Mouse (Mus musculus) adrenal gland, adult 8-10 months (tissue): ENCODE measurements around the gene Anks1b. TPM values are rescaled to one million over a fixed set of nuclear protein-coding genes. Genes with fewer than 3 reads are reported as not detected.

Experiments
- DNase-seq: peaks from one replicate; pipeline ENCODE4 v3.0.0; 2022
- total RNA-seq, 4 experiments: library from RNA; stranded (reverse); gene quantifications; 2 replicates each; pipeline ENCODE4 v1.2.4; 2022

Anks1b gene
- 1 to 10 TPM in 1 of 4 experiments, under 1 TPM in 3; 0.32 to 2.5 (median 0.62) TPM for total RNA-seq

GRCm38 (mm10) chr10:89873146-89873950 lies at the start of gene Anks1b:
Anks1b (plus strand) TSS chr10:89873509.
- DNase-seq = no peak

DNA sequence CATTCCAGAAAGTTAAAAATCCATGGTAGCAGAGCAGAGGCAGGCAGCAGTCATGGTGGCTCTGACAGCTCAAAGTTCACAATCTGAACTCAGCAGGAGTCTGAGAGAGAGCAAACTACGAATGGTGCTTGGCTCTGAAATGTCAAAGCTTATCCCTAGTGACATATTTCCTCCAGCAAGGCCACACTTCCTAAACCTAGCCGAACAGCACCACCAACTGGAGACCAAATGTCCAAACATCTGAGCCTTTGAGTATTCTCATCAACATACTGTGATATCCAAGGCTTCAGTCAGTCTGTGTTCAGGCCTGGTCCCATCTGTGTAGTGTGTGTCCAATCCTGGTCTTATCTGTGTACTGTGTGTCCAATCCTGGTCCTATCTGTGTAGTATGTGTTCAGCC lies 49.4 kb upstream of the Anks1b start:
- peak; percentile 10 for DNase-seq

DNA sequence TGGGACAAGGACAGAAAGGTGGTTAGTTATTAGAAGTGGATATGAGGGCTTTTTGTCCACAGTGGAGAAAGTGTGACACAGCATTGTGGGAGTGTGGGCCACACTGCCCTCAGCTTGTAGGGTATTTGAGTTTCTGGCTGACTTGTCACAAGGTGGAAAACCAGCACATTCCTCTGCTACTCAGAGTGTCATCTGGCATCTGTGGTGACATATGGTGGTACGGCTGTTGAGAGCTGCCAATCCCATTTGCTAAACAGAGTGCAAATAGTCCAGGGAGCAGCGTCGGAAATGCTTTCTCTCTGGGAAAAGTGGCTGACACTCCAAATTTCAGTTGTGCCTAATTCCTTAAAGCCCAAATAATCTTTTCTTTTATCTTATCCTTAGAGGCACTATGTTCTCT lies 46.4 kb upstream of the Anks1b start:
- no peak for DNase-seq

GRCm38 (mm10) chr10:89832334-89832733 lies 41.0 kb upstream of the Anks1b start:
- DNase-seq = no peak

GRCm38 (mm10) chr10:89833166-89833565 lies 40.1 kb upstream of the Anks1b start:
- DNase-seq = no peak

DNA sequence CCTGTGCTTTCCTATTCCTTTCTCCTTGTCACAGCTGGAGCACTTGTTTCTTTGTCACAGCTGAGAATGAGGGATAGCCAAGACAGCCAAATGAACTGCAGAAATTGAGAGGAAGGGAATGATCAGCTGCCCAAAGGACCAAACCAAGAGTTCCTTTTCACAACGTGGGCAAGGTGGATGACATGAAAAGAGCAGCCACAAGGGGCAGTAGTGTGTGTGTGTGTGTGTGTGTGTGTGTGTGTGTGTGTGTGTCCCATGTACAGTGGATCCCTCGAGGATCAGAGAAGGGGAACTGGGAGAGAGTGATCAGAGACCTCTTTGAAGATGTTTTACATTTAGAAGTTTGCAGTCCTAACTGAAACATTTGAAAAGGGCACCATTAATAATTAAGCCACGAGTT lies 35.8 kb upstream of the Anks1b start:
- no peak for DNase-seq

GRCm38 (mm10) chr10:89838834-89839233 lies 34.5 kb upstream of the Anks1b start:
- no peak for DNase-seq

GRCm38 (mm10) chr10:89850951-89851350 lies 22.4 kb upstream of the Anks1b start:
- no peak for DNase-seq

GRCm38 (mm10) chr10:89855251-89855875 lies 17.9 kb upstream of the Anks1b start:
- DNase-seq = no peak

DNA sequence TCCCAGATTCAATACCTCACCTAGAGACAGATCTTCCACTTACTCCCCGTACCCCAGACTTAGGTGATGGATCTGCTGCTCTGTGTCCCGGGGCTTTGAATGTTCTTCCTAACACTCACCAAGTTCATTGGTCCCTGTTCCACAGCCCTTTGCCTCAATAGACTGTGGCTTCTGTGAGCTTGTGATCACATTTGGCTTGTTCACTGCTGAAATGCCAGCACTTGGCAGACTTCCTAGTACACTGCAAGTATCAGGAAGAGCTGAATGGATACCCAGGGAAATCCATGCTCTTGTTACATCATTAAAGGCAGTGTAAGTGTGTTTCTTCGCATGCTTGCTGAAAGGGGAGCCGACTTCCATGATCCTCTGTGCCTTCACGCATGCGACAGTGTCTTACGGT lies 17.0 kb upstream of the Anks1b start:
- no peak for DNase-seq

GRCm38 (mm10) chr10:89868211-89868610 lies 5.1 kb upstream of the Anks1b start:
- DNase-seq = no peak

- no peak for DNase-seq
Measured at GRCm38 (mm10) chr10:89868836-89869235, 4.5 kb upstream of the Anks1b start.

- DNase-seq = no peak
Measured at GRCm38 (mm10) chr10:89872501-89873145, 686 bp upstream of the Anks1b start.

DNA sequence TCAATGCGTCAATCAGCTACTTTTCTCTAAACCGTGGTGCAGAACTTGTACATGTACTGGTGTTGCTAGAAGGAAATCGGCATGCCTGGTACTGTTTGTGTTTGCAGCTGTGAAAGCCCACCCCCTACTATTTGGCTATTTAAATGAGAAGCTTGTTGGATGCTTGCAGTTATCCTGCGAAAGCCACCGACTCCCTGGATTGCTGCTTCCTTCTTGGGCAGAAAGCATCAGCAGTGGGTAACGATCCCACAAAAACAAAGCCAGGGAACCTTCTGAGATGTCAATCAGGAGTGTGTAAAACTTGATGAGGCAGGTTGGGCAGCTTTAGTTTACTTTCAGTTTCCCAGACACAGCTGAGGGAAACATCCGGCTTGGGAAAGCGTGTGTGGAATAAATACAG lies 727 bp downstream of the Anks1b start:
- no peak for DNase-seq

GRCm38 (mm10) chr10:89883561-89883960 lies 10.3 kb downstream of the Anks1b start:
- DNase-seq = no peak

- DNase-seq = no peak
Measured at GRCm38 (mm10) chr10:89902720-89903337, 29.5 kb downstream of the Anks1b start.

DNA sequence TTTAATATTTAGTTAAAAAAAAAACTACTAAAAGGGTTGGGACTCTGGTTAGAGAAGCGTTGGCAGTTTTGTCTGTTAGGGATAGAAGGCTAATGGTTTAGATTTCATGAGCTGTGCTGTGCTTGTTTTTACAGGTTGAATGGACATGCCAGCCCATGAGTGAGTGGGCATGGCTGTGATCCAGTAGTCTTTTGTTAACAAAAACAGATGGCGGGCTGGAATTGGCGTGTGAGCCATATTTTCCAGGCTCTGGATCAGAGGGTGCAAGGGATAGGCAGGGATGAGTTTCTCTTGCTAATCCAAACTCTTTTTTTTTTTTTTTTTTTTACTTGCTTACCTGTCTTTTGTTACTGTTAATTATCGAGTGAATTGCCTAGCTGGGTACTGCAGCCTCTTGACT lies 38.6 kb downstream of the Anks1b start:
- no peak for DNase-seq

DNA sequence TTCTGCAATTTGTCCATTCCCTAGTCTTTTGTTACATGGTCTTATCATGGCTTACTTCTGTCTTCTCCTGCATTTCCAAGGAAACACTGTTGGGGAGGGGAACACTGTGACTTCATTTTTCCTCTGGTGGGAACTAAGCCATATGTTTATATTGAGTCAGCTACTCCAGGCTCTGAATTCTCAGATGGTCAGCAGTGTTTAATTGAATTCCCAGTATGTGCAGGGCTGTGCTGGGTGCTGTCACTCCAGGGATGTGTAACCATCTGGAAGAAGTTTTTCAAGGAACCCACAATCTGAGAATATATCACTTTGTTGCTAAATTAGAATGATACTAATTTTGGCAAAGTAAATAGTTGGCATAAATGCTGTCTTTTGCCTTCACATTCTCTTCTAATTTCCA lies 39.9 kb downstream of the Anks1b start:
- DNase-seq = no peak

DNA sequence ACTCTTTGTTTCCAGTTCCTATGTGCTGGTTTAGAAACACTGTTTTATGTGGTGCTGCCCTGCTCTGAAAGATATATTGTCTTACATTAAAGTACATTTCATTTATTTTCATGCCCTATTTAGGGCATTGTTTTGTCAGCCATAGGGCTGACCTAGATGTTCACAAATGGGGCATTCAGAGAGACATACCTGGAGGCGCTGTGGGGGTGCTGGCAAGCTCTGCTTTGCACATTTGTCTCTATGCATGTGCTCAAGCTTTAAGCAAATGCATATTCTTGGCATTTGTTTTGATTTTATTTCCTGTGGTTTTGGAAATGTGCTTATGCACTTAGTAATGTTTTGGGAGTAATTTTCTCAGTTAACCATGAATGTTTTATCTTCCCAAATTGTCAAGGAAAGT lies 43.8 kb downstream of the Anks1b start:
- no peak for DNase-seq

GRCm38 (mm10) chr10:89921965-89922364 lies 48.7 kb downstream of the Anks1b start:
- no peak for DNase-seq

DNA sequence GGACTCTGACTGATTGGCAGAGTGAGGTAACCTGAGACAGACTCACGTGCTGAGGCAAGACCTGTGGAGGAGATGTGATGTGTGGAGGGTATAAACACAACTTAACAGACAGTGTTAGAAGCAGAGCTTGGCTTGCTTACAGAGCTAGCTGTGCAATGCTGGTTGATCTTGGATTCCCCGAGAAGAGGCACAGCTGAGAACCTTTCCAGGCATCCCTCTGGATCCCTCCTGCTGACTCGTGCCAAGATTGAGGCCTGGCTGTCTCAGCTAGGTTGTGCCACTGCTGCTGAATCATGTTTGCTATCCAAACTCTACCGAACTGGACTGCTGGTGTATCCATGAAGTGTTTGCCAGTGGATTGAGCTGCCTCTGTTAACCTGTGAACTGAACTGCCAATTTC lies 68.9 kb downstream of the Anks1b start:
- DNase-seq = no peak

DNA sequence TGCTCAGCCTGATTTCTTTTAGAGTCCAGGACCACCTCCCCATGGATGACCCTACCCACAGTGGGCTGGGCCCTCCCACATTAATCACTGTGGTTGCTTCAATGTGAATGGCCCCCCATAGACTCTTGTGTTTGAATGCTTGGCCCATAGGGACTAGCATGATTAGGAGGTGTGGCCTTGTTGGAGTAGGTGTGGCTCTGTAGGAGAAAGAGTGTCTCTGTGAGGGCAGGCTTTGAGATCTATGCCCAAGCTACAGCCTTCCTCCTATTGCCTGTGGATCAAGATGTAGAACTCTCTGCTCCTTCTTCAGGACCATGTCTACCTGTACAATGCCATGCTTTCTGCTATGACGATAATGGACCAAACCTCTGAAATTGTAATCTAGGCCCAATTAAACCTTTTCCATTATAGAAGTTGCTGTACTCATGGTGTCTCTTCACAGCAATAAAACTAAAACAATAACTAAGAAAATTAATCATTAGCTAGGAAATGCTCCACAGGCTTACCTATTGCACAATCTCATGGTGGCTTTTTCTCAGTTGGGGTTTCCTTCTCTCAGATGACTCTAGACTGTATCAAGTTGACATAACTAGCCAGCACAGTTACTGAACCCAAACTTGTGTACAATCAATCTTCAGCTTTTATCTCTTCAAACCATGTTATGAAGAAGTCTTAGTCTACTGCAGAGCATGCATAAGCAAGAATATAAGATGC lies 73.5 kb downstream of the Anks1b start:
- no peak for DNase-seq

DNA sequence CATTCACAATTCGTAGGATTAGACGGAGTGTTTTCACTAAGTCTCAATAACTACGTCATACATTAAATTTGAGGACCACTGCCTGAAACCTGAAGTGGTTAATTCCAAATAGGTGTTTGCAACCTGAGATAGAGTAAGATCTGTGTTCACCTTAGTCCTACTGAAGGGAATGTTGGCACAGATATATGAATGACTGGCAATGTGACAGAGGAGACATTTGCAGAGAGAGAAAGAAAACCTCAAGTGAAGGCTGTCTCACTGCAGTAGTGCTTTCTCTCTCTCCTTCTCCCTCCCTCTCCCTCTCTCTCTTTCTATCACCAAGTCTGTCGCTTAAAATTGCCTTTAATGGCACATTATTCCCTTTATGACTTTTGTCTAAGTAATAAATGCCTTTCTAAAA lies 101.1 kb downstream of the Anks1b start:
- no peak for DNase-seq
